Mouse (Mus musculus): ENCODE results near the gene Klhdc8b. TPM values are rescaled to one million over a fixed set of nuclear protein-coding genes. Genes with fewer than 3 reads are reported as not detected.

Gene Klhdc8b
- polyA plus RNA-seq (2012; rRNA removed), result 35.5 and 42.0 TPM in 2 replicates

DNA sequence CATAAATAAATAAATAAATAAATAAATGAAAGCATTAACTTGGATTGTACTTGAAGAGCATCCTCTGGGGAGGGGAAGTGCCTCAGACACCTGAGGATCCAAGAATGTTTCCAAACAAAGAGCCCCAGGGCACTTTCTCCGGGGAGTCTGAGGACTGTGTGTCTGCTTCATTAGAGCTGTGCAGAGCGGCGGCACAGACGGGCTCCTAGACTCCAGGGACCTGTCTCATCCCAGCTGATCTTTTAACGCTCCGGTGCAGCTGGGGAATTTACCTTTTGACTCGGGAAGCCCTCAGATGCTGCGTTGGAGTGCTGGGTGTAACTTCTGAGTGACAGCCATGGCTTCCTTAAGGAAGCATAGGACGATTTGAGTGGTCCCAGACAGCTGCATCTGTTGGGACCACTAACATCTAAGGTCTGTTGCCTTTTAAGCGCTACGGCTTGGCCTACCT, at the start of gene Klhdc8b:
TSS of gene Klhdc8b (minus strand) at position 401 of the 451 bp plus-strand sequence.

DNA sequence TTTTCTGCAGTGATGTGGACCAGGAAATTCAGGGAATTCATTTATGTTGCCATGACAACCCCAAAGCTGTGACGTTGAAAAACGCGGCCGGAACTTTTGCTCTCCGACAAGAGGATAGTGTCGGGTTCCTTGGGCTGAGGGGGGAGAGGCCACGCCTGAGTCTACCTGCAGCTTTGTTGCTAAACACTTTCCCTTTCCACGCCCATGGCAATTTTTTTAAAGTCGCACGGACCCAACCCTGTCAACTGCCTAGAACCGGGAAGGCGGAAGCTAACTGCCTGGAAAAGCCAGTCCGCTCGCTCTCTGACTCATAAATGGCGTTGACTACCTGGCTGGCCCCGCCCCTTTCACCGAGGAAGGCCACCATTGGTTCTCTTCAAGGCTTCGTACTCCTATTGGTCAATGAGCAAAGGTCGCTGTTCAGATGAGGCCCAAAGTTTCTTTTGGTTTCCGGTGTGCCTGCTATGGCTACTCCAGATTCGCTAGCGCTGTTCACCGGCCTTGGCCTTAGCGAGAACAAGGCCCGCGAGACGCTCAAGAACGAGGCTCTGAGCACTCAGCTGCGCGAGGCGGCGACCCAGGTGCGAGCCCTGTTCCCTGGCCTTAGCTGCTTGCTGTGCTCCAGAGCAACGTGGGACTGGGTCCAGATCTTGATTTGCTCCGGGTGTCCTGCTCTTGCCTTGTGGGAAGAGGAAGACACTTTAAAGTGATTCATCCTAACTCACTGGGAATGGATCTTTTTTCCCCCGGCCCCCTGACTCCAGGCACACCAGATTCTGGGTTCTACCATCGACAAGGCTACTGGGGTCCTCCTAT, 46.4 kb upstream of the Klhdc8b start, which contains the start of gene Qars:
TSS of gene Qars (plus strand) at position 88 of the 816 bp plus-strand sequence.

DNA sequence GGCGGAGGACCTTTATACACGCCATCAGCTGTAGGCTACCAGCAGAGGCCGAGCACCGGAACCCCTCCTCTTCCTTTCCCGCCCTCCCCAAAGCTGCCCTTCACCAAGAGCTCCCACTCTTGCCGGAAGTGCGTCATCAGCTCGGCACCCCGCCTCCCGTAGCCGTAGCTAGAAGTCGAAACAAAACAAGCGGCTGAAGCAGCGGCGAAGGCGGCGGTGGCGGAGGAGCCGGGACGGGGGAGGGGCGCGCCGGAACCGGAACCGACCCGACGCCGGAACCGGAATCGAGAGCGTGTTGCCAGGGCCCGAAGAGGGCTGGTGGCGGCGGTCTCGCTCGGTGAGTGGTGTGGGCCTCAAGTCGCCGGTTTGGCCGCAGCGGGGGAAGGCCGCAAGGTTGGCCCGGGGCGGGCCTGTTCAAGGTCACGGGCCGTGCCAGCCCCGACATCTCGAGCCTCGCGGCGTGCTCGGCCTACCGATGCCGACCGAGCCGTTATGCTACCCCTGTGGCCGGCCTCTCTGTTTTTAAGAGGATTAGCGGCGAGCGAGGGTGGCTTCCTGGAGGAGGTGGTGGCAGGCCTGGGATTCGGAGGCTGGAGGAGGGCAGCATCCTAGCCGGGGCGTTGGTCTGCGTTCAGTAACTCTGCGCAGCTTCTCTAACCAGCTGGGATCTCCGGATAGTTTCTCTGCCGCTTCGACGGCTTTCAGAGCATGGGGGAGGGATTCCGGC, 29.3 kb upstream of the Klhdc8b start, which contains the start of gene Usp19:
TSS of gene Usp19 (plus strand) at position 44 of the 727 bp plus-strand sequence.

DNA sequence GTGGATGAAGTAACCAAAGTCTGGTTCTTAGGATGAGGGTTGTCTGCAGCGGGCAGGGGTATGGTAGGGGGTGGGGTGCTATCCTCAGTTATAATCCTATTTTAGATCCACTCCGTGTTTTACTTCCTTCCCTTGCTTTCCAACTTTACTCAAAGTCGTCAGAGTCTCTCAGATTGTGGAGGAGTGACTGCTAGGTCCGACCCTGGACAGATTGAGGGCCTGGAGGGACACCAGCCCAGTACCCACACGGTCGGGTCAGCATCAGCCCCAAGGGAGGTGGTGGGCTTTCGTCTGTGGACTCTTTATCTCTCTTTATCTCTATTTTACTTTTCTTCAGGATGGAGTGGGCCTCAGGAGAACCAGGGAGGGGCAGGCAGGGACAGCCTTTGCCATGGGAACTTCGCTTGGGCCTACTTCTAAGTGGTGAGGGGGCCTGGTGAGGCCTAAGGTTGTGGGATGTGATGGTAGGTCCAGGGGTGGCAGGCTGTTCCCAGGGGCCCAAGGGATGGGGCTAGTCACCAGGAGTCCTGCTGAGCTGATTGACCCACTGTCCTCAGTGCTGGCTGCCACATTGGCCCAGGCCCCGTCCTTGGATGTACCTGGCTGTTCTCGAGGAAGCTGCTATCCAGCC, 18.5 kb upstream of the Klhdc8b start, which contains the start of gene Lamb2:
TSS of gene Lamb2 (plus strand) at position 16 of the 631 bp plus-strand sequence.

DNA sequence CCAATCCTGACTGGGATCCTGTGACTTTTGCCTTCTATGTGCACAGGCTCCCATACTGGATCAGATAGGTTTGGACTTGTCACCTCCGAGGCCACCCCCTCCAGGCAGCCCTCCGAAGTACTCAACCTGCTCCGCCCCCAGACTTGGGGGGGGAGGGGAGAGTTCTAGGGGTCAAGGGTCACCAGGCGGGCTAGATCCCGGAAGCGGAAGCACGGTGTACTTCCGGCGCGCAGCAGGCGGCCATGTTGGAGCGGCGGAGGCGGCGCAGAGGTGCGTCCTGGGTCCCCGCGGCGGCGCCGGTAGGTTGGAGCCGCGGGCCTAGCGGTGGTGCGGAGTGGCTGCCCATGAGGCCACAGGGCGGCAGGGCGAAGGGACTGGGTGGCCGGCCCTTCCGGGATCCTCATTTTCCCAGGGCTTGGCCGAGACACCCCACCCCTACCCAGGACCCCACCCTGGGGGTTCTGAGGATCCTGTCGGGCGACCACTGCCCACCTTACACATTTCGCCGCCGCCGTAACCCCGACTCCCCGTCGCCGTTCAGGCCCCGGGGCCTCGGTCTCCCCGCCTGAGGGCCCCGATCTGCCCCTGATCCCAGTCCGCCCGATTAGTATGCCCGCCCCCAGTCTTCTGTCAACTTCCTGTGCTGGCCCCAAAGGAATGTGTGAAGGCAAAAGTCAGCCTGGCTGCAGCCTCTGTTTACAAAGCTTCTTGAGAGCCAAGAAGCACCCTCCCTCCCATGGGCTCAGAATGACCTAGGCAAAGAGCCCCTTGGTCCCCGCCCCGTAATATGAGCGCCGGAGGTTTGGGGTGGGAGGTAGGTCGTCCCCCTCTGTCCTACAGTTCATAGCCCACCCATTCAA, 832 bp downstream of the Klhdc8b start, which contains the start of gene Ccdc71:
TSS of gene Ccdc71 (plus strand) at position 209 of the 860 bp plus-strand sequence.

DNA sequence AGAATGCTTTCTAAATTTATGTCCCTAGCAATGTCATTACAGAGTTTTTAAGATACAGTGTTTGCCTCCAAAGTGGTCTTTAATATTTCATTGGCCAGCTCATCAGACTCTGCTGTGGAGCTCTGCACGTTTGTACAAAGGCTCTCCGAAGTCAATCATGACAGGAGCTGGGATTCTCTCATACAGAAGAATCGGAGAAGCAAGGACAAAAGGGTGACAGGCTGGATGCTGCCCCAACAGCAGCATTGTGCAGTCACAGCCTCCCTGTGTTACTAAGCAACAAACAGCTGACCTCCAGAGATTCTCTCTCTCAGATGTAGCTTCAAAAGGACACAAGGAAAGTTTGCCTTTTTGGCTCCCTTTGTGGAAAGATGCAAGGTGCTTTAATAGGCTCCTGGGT, 25.2 kb downstream of the Klhdc8b start, which contains the start of gene BC048562:
TSS of gene BC048562 (plus strand) at position 301 of the 400 bp plus-strand sequence.

DNA sequence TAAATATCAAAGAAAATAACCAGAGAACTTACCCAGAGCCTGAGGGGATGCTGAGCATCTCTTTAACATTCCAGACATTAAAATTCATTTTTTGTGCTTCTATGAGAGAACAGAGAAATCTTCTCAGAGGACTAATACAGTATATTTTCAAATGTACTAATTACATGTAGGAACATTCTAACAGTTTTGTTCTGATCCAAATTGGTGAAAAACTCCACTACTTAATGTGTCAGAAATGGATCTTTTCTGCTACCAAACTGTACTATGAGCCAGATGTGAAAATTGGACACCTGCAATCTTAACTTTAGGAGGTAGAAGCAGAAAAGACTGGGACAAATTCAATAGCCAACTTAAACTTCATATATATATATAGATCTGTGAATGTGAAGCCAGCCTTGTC, 33.0 kb downstream of the Klhdc8b start, which contains the start of gene Ccdc36:
TSS of gene Ccdc36 (minus strand) at position 101 of the 400 bp plus-strand sequence.

Other genes with a start within 250 kb of the Klhdc8b start
- 28.8 and 36.6 TPM in 2 replicates for gene Dag1, start 197.6 kb downstream of the Klhdc8b start, polyA plus RNA-seq (2012; rRNA removed)
- gene Nicn1, start 171.2 kb downstream of the Klhdc8b start, polyA plus RNA-seq (2012; rRNA removed), result 6.8 and 6.9 TPM in 2 replicates
- 3.2 TPM in 2 replicates for gene Amt, start 164.7 kb downstream of the Klhdc8b start, polyA plus RNA-seq (2012; rRNA removed)
- 59.7 and 90.1 TPM in 2 replicates for gene Rhoa, start 155.5 kb downstream of the Klhdc8b start, polyA plus RNA-seq (2012; rRNA removed)
- 28.8 and 29.1 TPM in 2 replicates for gene Tcta, start 155.4 kb downstream of the Klhdc8b start, polyA plus RNA-seq (2012; rRNA removed)
- gene Gpx1, start 122.7 kb downstream of the Klhdc8b start, polyA plus RNA-seq (2012; rRNA removed), result 883 and 1,488 TPM in 2 replicates
- 30.4 and 31.9 TPM in 2 replicates for gene Usp4, start 113.7 kb downstream of the Klhdc8b start, polyA plus RNA-seq (2012; rRNA removed)
- gene 1700102P08Rik, start 68.8 kb downstream of the Klhdc8b start, polyA plus RNA-seq (2012; rRNA removed), result 0.24 TPM in 1 of 2 replicates, not detected in the other
- not detected in 2 replicates for gene Ccdc36, start 33.1 kb downstream of the Klhdc8b start, polyA plus RNA-seq (2012; rRNA removed)
- gene BC048562, start 25.1 kb downstream of the Klhdc8b start, polyA plus RNA-seq (2012; rRNA removed), result not detected in 2 replicates
- gene Ccdc71, start 1.1 kb downstream of the Klhdc8b start, polyA plus RNA-seq (2012; rRNA removed), result 9.5 and 10.1 TPM in 2 replicates
- 38.1 and 42.5 TPM in 2 replicates for gene Lamb2, start 18.2 kb upstream of the Klhdc8b start, polyA plus RNA-seq (2012; rRNA removed)
- 45.4 and 45.6 TPM in 2 replicates for gene Usp19, start 29.0 kb upstream of the Klhdc8b start, polyA plus RNA-seq (2012; rRNA removed)
- gene Qars, start 46.1 kb upstream of the Klhdc8b start, polyA plus RNA-seq (2012; rRNA removed), result 95.3 and 101 TPM in 2 replicates
- 28.5 and 33.1 TPM in 2 replicates for gene Qrich1, start 55.2 kb upstream of the Klhdc8b start, polyA plus RNA-seq (2012; rRNA removed)
- gene Impdh2, start 98.7 kb upstream of the Klhdc8b start, polyA plus RNA-seq (2012; rRNA removed), result 46.7 and 49.6 TPM in 2 replicates
- gene Ndufaf3, start 105.9 kb upstream of the Klhdc8b start, polyA plus RNA-seq (2012; rRNA removed), result 23.8 and 31.2 TPM in 2 replicates
- 107 and 117 TPM in 2 replicates for gene Dalrd3, start 108.3 kb upstream of the Klhdc8b start, polyA plus RNA-seq (2012; rRNA removed)
- gene Wdr6, start 117.2 kb upstream of the Klhdc8b start, polyA plus RNA-seq (2012; rRNA removed), result 15.0 and 15.9 TPM in 2 replicates
- gene P4htm, start 136.1 kb upstream of the Klhdc8b start, polyA plus RNA-seq (2012; rRNA removed), result 5.0 and 6.7 TPM in 2 replicates
- 12.1 and 13.6 TPM in 2 replicates for gene Arih2, start 187.8 kb upstream of the Klhdc8b start, polyA plus RNA-seq (2012; rRNA removed)
- 11.4 and 14.5 TPM in 2 replicates for gene Slc25a20, start 200.5 kb upstream of the Klhdc8b start, polyA plus RNA-seq (2012; rRNA removed)
- gene Prkar2a, start 227.7 kb upstream of the Klhdc8b start, polyA plus RNA-seq (2012; rRNA removed), result 8.8 and 10.6 TPM in 2 replicates

All from stomach, adult 2 months (tissue).